Mouse (Mus musculus) heart, postnatal 0 days (tissue): ENCODE data around the gene Phc2.

ENCODE experiments used
- CTCF ChIP-seq: IDR thresholded peaks from 2 replicates; pipeline ENCODE4 v1.5.1; 2016; ENCODE audit warnings: antibody characterized with exemption, control low read depth, low read depth
- EP300 ChIP-seq: IDR thresholded peaks from 2 replicates; pipeline ENCODE4 v1.6.1; 2016; ENCODE audit warnings: antibody characterized with exemption, low read depth

- TF ChIP-seq CTCF = no peak
- TF ChIP-seq EP300 = no peak
Measured at GRCm38 (mm10) chr4:128709781-128710166, 55.3 kb downstream of the Phc2 start.
